Mouse (Mus musculus) kidney, embryonic 16.5 days (tissue): ENCODE data around the gene Nectin4. TPM values are rescaled to one million over a fixed set of nuclear protein-coding genes. Genes with fewer than 3 reads are reported as not detected.

Source experiments
- ATAC-seq: fragments of 200-750 bp; cut with Nextera tagmentation; 2 replicates; pipeline ENCODE4 v1.8.0; 2017; ENCODE audit warnings: moderate TSS enrichment; ENCODE audit not compliant: low FRiP score, low TSS enrichment
- H3K27ac ChIP-seq: fragments of 300-500 bp; sonication (generic); 2 replicates; pipeline ENCODE4 v1.5.1; 2014; ENCODE audit warnings: low read length
- H3K27me3 ChIP-seq: fragments of 300-500 bp; sonication (generic); 2 replicates; pipeline ENCODE4 v1.6.1; 2014; ENCODE audit warnings: low read length, control low read depth, mixed read lengths; ENCODE audit not compliant: insufficient read depth
- H3K36me3 ChIP-seq: fragments of 300-500 bp; sonication (generic); 2 replicates; pipeline ENCODE4 v1.6.1; 2014; ENCODE audit warnings: low read length, control low read depth, mixed read lengths; ENCODE audit not compliant: insufficient read depth
- H3K4me1 ChIP-seq: fragments of 300-500 bp; sonication (generic); 2 replicates; pipeline ENCODE4 v1.6.1; 2014; ENCODE audit warnings: low read length, control low read depth, mixed read lengths; ENCODE audit not compliant: insufficient read depth
- H3K4me2 ChIP-seq: fragments of 300-500 bp; sonication (generic); replicated peaks from 2 replicates; pipeline ENCODE4 v1.6.1; 2014; ENCODE audit warnings: low read depth, low read length
- H3K4me3 ChIP-seq: fragments of 300-500 bp; sonication (generic); 2 replicates; pipeline ENCODE4 v1.5.1; 2014; ENCODE audit warnings: mild to moderate bottlenecking, low read length
- H3K9ac ChIP-seq: fragments of 300-500 bp; sonication (generic); replicated peaks from 2 replicates; pipeline ENCODE4 v1.6.1; 2014; ENCODE audit warnings: low read length
- H3K9me3 ChIP-seq: fragments of 300-500 bp; sonication (generic); 2 replicates; pipeline ENCODE4 v1.6.1; 2016; ENCODE audit warnings: low read length, control low read depth
- WGBS: fragments of 180-500 bp; shearing (Covaris S2); extraction: QIAGEN DNeasy Blood & Tissue Kit; methylation state at CpG from one replicate; pipeline ENCODE4 v1.1.7; 2014; 5-methylcytosine and 5-hydroxymethylcytosine counted together
- polyA plus RNA-seq: library from polyadenylated mRNA; unstranded; fragments of >200 nt; fragmentation: Nextera tagmentation; extraction: Ambion mirVana; gene quantifications from 2 replicates; pipeline ENCODE4 v1.2.1, GENCODE M21; 2015

Nectin4 gene
- polyA plus RNA-seq, 1 experiment from 2014 or later = 4.7 TPM

DNA sequence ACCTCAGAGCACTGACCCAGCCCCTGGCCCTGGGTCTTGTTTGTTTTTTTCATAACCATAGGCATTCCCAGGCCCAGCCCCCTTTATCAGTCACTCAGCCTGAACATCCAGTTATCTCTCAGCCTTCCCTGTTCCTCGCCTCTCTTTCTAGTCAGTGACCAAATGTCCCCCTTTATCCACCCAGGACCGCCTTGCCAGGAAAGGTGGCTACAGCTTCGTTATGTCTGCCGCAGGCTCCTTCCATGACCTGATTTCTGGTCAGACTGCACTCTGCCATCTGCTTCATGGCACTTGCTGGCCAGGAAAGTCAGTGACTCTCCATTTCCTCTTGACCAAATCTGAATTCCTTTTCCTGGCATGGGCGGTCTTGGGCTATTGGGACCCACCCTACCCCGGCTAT lies 8.4 kb downstream of the Nectin4 start:
- Histone ChIP-seq H3K9me3 (no peaks in the 10 kb centered on the region), H3K9ac (no peak overlapping the region), H3K27me3 (peaks cover 3% of the 10 kb centered on the region; the same call in 1 of the 2 replicates), H3K4me1 (peaks cover 21% of the 10 kb centered on the region), H3K4me3 (no peak overlapping the region), H3K36me3 (no peaks in the 10 kb centered on the region), H3K4me2 (no peak overlapping the region), H3K27ac (no peak overlapping the region)
- WGBS = 84% methylated on average over 6 of the region's 6 CpGs
- ATAC-seq = no peak

DNA sequence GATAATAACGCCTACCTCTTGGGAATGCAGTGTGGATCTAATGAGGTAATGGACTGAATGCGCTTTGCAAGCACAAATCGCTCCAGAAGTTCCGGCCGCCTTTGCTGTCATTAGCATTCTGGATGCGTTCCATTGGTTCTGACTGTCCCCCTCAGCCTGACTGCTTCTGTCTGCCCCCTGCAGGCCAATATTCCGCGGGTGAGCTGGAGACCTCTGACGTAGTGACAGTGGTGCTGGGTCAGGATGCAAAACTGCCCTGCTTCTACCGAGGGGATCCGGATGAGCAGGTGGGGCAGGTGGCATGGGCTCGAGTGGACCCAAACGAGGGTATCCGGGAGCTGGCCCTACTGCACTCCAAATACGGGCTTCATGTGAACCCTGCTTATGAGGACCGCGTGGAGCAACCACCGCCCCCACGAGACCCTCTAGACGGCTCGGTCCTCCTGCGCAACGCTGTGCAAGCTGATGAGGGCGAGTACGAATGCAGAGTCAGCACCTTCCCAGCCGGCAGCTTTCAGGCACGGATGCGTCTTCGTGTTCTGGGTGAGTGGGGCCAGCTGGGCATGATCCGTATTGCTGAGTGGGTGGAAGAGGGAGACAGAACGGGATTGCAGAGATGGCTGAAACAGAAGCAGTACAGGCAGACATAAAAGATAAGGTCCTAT lies 10.2 kb downstream of the Nectin4 start:
- Histone ChIP-seq H3K9ac (peak overlapping the region; percentile 36; the same call in 1 of the 2 replicates), H3K4me3 (peak overlapping the region; percentile 28), H3K4me2 (peak overlapping the region; percentile 54), H3K27ac (no peak overlapping the region), H3K36me3 (no peaks in the 10 kb centered on the region), H3K4me1 (peaks cover 13% of the 10 kb centered on the region), H3K27me3 (peaks cover 3% of the 10 kb centered on the region; the same call in 1 of the 2 replicates), H3K9me3 (no peaks in the 10 kb centered on the region)
- 2% methylated on average over 31 of the region's 31 CpGs for WGBS
- ATAC-seq = peak; percentile 74

DNA sequence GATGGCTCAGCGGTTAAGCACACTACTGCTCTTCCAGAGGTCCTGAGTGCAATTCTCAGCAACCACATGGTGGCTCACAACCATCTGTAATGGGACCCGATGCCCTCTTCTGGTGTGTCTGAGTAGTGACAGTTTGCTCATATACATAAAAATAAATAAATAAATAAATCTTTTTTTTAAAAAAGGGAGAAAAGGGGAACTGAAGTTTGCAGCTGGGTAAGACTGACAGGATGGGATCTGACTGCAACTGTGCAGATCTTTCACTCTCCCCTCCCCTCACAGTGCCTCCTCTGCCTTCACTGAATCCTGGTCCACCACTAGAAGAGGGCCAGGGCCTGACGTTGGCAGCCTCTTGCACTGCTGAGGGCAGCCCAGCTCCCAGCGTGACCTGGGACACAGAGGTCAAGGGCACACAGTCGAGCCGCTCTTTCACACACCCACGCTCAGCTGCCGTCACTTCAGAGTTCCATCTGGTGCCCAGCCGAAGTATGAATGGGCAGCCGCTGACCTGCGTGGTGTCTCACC lies 12.3 kb downstream of the Nectin4 start:
- no peak for ATAC-seq
- H3K9me3 ChIP-seq = no peaks in the 10 kb centered on the region
- H3K27me3 ChIP-seq = peaks cover 3% of the 10 kb centered on the region; the same call in 1 of the 2 replicates
- 0 out of 2 replicates have a peak, but pooled peaks cover 7% of the 10 kb centered on the region for H3K4me1 ChIP-seq
- no peak overlapping the region for H3K27ac ChIP-seq
- no peak overlapping the region for H3K4me3 ChIP-seq
- H3K9ac ChIP-seq = no peak overlapping the region
- no peak overlapping the region for H3K4me2 ChIP-seq
- no peaks in the 10 kb centered on the region for H3K36me3 ChIP-seq
- 80% methylated on average over 11 of the region's 11 CpGs for WGBS

DNA sequence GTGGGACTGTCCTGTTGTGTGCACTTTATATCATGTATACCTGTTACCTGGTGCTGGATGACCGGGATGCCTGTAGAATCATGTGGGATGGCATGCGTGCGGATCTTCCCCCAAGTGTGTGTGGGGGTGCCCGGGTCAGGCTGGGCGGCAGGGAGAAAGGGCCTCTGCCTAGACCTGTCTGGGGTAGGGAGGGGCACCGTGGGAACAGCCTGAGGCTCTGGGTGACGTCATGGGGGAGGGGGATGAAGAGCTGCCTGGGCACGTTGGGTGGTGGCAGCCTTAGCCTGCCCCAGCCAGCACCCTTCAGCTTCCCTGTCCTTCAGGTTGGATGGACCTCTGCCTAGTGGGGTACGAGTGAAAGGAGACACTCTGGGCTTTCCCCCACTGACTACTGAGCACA lies 14.5 kb downstream of the Nectin4 start:
- ATAC-seq = no peak
- Histone ChIP-seq H3K4me1 (0 out of 2 replicates have a peak, but pooled peaks cover 7% of the 10 kb centered on the region), H3K9ac (no peak overlapping the region), H3K27ac (no peak overlapping the region), H3K4me3 (no peak overlapping the region), H3K9me3 (no peaks in the 10 kb centered on the region), H3K36me3 (no peaks in the 10 kb centered on the region), H3K27me3 (peaks cover 3% of the 10 kb centered on the region; the same call in 1 of the 2 replicates), H3K4me2 (no peak overlapping the region)
- WGBS = 66% methylated on average over 9 of the region's 9 CpGs

DNA sequence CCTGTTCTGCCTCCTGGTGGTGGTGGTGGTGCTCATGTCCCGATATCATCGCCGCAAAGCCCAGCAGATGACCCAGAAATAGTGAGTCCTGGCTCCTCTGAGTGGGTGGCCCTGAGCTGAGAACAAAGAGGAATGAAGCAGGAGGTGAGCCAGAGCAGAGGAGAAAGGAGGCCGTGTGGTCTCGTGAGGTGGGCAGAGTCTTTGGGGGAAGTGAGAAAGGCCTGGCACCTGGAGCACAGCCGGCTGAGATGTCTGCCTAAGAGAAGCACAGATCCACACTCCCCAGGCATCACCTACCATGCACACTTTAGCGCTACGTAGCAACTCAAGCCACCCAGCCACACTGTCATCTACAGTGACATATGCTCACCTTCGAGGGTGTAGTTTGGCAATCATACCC lies 15.3 kb downstream of the Nectin4 start:
- WGBS = 68% methylated on average over 9 of the region's 9 CpGs
- ATAC-seq = no peak
- H3K27ac ChIP-seq = no peak overlapping the region

DNA sequence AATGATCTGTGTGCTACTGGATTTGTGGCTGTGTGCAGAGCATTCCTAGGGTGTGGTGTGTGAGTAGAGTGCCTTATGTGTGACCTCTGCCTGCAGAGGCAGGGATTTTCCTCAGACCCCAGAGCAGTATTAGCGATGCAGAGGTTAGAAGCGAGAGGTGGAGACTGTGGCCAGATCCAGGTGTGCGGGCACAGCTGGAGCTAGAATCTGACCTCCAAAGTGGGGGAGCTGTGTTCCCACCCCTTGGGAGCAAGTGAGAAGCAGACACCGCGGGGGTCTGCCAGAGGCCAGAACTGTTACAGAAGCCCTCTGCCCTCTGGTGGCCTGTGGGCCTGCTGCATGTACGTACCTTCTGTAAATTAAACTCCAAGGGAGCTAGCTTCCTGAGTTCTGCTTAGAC lies 17.2 kb downstream of the Nectin4 start:
- Histone ChIP-seq H3K4me1 (no peaks in the 10 kb centered on the region), H3K4me3 (no peak overlapping the region), H3K36me3 (no peaks in the 10 kb centered on the region), H3K27ac (no peak overlapping the region), H3K9me3 (no peaks in the 10 kb centered on the region), H3K9ac (no peak overlapping the region), H3K27me3 (no peaks in the 10 kb centered on the region), H3K4me2 (no peak overlapping the region)
- WGBS = 31% methylated on average over 6 of the region's 6 CpGs
- ATAC-seq = peak; percentile 19; the same call in 1 of the 2 replicates

More for the DNA sequence above, 15.3 kb downstream of the Nectin4 start:
- Histone ChIP-seq H3K9me3 (no peaks in the 10 kb centered on the region), H3K4me2 (no peak overlapping the region), H3K4me3 (no peak overlapping the region), H3K4me1 (0 out of 2 replicates have a peak, but pooled peaks cover 2% of the 10 kb centered on the region), H3K27me3 (peaks cover 2% of the 10 kb centered on the region; the same call in 1 of the 2 replicates), H3K36me3 (no peaks in the 10 kb centered on the region), H3K9ac (no peak overlapping the region)

DNA sequence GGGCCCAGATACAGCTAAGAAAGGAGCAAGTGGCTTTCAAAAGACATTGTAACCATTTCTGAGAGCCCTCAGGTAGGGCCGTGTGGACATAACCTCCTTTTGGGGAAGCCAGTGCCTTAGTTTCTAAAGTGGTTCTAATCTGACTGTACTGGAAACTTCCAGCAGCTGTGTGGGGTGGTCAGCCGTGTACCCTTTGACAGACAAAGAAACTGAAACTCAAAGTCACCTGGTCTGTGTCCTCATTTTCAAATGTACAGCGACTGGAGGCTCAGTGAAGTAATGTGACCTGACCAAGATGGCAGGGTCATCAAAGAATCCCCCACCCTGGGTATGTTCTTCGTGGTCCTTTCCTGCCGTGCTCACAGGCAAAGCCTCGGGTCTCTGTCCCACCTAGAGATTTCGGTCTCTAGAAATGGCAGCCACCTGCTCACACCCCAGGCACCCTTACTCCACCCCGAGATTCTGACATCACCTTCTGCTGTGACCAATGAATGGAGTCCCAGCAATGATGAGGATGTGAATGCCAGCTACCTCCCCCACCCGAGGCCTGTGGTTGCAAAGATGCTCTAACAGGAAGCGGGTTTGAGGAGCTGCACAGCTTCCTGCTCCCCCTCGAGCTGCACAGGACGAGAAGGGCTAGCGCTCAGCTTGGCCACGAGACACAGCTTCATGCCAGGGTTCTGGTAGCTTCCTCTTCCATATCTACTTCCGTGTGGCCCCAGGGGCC lies 18.6 kb downstream of the Nectin4 start, which contains the start of gene Arhgap30:
TSS of gene Arhgap30 (plus strand) at position 579 of the 727 bp plus-strand sequence.
- ATAC-seq = no peak
- Histone ChIP-seq H3K9ac (no peak within 1 kb of the TSS), H3K27ac (no peak within 1 kb of the TSS), H3K4me2 (no peak within 1 kb of the TSS), H3K4me3 (no peak within 1 kb of the TSS), H3K27me3 (no peaks in the 10 kb centered on the region), H3K4me1 (no peaks in the 10 kb centered on the region), H3K36me3 (no peaks in the 10 kb centered on the region), H3K9me3 (no peaks in the 10 kb centered on the region)
- WGBS = 77% methylated on average over 15 of the region's 15 CpGs

DNA sequence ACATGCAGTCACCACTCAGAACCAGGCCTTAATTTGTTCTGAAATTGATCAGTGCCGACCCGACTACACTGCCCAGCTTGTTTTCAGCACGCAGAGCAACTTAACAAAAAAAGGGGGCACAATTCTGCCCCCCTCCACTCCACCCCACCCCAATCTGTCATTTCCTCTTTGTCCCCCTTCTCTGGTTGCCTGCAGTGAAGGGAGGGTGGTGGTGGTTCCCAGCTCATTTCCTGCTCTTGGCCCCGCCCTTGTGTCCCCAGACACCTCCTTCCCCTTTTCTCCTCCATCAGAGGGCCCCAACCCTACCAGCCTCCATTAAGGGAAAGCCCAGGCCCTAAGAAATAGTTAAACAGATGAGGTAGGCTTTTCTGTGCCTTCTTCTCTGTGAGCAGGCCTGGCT lies 20.2 kb downstream of the Nectin4 start:
- H3K36me3 ChIP-seq = no peaks in the 10 kb centered on the region
- no peaks in the 10 kb centered on the region for H3K27me3 ChIP-seq
- H3K9ac ChIP-seq = no peak overlapping the region
- H3K27ac ChIP-seq = no peak overlapping the region
- no peak overlapping the region for H3K4me3 ChIP-seq
- no peaks in the 10 kb centered on the region for H3K9me3 ChIP-seq
- no peaks in the 10 kb centered on the region for H3K4me1 ChIP-seq
- no peak for ATAC-seq
- no peak overlapping the region for H3K4me2 ChIP-seq
- WGBS = 70% methylated on average over 4 of the region's 4 CpGs

DNA sequence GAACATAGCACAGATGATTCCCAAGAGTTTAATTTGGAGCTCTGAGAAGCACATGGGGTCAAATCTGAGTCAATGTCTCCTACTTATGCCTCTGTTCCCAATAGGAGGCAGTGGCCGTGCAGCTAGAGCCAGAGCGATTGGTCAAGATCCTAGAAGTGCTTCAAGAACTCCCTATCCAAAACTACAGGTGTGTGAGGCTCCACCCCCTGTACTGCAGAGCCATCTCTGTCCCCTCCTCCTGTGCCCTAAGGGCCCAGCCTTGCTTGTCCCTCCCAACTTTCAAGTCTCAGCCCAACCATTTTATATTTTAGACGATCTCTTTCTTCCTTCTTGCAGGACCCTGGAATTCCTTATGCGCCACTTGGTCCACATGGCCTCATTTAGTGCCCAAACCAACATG lies 31.9 kb downstream of the Nectin4 start:
- H3K4me3 ChIP-seq = no peak overlapping the region
- H3K27ac ChIP-seq = no peak overlapping the region
- no peaks in the 10 kb centered on the region for H3K27me3 ChIP-seq
- H3K9me3 ChIP-seq = no peaks in the 10 kb centered on the region
- ATAC-seq = no peak
- no peak overlapping the region for H3K9ac ChIP-seq
- H3K36me3 ChIP-seq = no peaks in the 10 kb centered on the region
- 77% methylated on average over 4 of the region's 4 CpGs for WGBS
- H3K4me2 ChIP-seq = no peak overlapping the region
- no peaks in the 10 kb centered on the region for H3K4me1 ChIP-seq

DNA sequence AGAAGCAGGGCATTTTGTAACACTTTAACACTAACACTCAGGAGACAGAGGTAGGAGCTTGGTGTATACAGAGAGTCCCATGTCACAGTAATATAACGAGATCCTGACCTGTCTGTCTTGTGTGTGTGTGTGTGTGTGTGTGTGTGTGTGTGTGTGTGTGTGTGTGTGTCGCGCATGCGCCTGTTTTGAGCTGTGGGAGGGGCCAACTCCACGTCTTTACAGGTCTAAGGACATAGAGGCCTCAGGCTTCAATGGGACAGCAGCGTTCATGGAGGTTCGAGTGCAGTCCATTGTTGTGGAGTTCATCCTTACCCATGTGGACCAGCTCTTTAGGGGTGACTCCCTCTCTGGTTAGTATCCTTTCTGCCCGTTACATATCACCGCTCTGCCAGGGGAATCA lies 33.1 kb downstream of the Nectin4 start:
- Histone ChIP-seq H3K4me3 (no peak overlapping the region), H3K4me1 (no peaks in the 10 kb centered on the region), H3K27ac (no peak overlapping the region), H3K36me3 (no peaks in the 10 kb centered on the region), H3K9me3 (no peaks in the 10 kb centered on the region), H3K9ac (no peak overlapping the region), H3K27me3 (no peaks in the 10 kb centered on the region), H3K4me2 (no peak overlapping the region)
- 73% methylated on average over 9 of the region's 9 CpGs for whole genome bisulfite sequencing
- no peak for ATAC-seq
